Mouse (Mus musculus): ENCODE results near the gene Golga5. TPM values are rescaled to one million over a fixed set of nuclear protein-coding genes. Genes with fewer than 3 reads are reported as not detected.

Gene Golga5
- 29.3 and 30.3 TPM in 2 replicates for polyA plus RNA-seq (2015; fragmentation: Nextera tagmentation; extraction: Ambion mirVana)

GRCm38 (mm10) chr12:102468894-102469764, at the start of gene Golga5:
Golga5 (plus strand) TSS chr12:102469135.
- H3K4me2 ChIP-seq (replicated peaks; ENCODE audit: low read depth): peak within 1 kb of the TSS; percentile 91
- ATAC-seq (ENCODE audit: low FRiP score, low TSS enrichment) (peak; percentile 99), DNase-seq (ENCODE audit: low spot score) (peak; percentile 98)
- no peak for TF ChIP-seq CTCF (IDR thresholded peaks at IDR 0.05; ENCODE audit: low read depth)
- no peak for TF ChIP-seq EP300 (optimal IDR thresholded peaks at IDR 0.05)
- H3K9ac ChIP-seq (ENCODE audit: low read length): peak within 1 kb of the TSS; percentile 94
- no peaks in the 10 kb centered on the region for H3K27me3 ChIP-seq (ENCODE audit: control insufficient read depth, insufficient read depth, low read length)
- no peaks in the 10 kb centered on the region for H3K4me1 ChIP-seq (replicated peaks; ENCODE audit: control insufficient read depth, insufficient read depth)
- H3K9me3 ChIP-seq (ENCODE audit: control insufficient read depth, low read length): no peaks in the 10 kb centered on the region
- peaks cover 3% of the 10 kb centered on the region; the same call in 1 of the 2 replicates for H3K36me3 ChIP-seq (ENCODE audit: control insufficient read depth, insufficient read depth, low read length)
- WGBS: under 1% methylated on average over 82 of the region's 86 CpGs
- peak within 1 kb of the TSS; percentile 89 for H3K4me3 ChIP-seq (ENCODE audit: low read depth, low read length)
- H3K27ac ChIP-seq (replicated peaks): peak within 1 kb of the TSS; percentile 91

- peak overlapping the region; percentile 45 for H3K27ac ChIP-seq (replicated peaks)
- no peak overlapping the region for H3K4me2 ChIP-seq (replicated peaks; ENCODE audit: low read depth)
- no peaks in the 10 kb centered on the region for H3K27me3 ChIP-seq (ENCODE audit: control insufficient read depth, insufficient read depth, low read length)
- H3K9me3 ChIP-seq (ENCODE audit: control insufficient read depth, low read length): no peaks in the 10 kb centered on the region
- H3K4me1 ChIP-seq (replicated peaks; ENCODE audit: control insufficient read depth, insufficient read depth): 0 out of 2 replicates have a peak, but pooled peaks cover 3% of the 10 kb centered on the region
- DNase-seq (ENCODE audit: low spot score) (no peak), ATAC-seq (ENCODE audit: low FRiP score, low TSS enrichment) (no peak)
- TF ChIP-seq EP300 (optimal IDR thresholded peaks at IDR 0.05) (no peak), CTCF (IDR thresholded peaks at IDR 0.05; ENCODE audit: low read depth) (no peak)
- no peak overlapping the region for H3K9ac ChIP-seq (ENCODE audit: low read length)
- H3K36me3 ChIP-seq (ENCODE audit: control insufficient read depth, insufficient read depth, low read length): no peaks in the 10 kb centered on the region
- WGBS: 57% methylated on average over 3 of the region's 3 CpGs
- no peak overlapping the region for H3K4me3 ChIP-seq (ENCODE audit: low read depth, low read length)
These were observed 49.4 kb upstream of the Golga5 start for GRCm38 (mm10) chr12:102419544-102419943.

GRCm38 (mm10) chr12:102420168-102420890, 48.6 kb upstream of the Golga5 start:
- ATAC-seq (ENCODE audit: low FRiP score, low TSS enrichment) (no peak), DNase-seq (ENCODE audit: low spot score) (no peak)
- no peaks in the 10 kb centered on the region for H3K27me3 ChIP-seq (ENCODE audit: control insufficient read depth, insufficient read depth, low read length)
- 0 out of 2 replicates have a peak, but pooled peaks cover 3% of the 10 kb centered on the region for H3K4me1 ChIP-seq (replicated peaks; ENCODE audit: control insufficient read depth, insufficient read depth)
- 68% methylated on average over 10 of the region's 10 CpGs for WGBS
- H3K36me3 ChIP-seq (ENCODE audit: control insufficient read depth, insufficient read depth, low read length): no peaks in the 10 kb centered on the region
- no peak overlapping the region for H3K4me3 ChIP-seq (ENCODE audit: low read depth, low read length)
- H3K4me2 ChIP-seq (replicated peaks; ENCODE audit: low read depth): no peak overlapping the region
- H3K9ac ChIP-seq (ENCODE audit: low read length): no peak overlapping the region
- peak overlapping the region; percentile 30; the same call in 1 of the 2 replicates for H3K27ac ChIP-seq (replicated peaks)
- no peaks in the 10 kb centered on the region for H3K9me3 ChIP-seq (ENCODE audit: control insufficient read depth, low read length)
- TF ChIP-seq EP300 (optimal IDR thresholded peaks at IDR 0.05) (no peak), CTCF (IDR thresholded peaks at IDR 0.05; ENCODE audit: low read depth) (no peak)

- WGBS: 36% methylated on average over 6 of the region's 6 CpGs
- no peak overlapping the region for H3K27ac ChIP-seq (replicated peaks)
- no peaks in the 10 kb centered on the region for H3K36me3 ChIP-seq (ENCODE audit: control insufficient read depth, insufficient read depth, low read length)
- no peak for TF ChIP-seq CTCF (IDR thresholded peaks at IDR 0.05; ENCODE audit: low read depth)
- no peak overlapping the region for H3K4me2 ChIP-seq (replicated peaks; ENCODE audit: low read depth)
- H3K27me3 ChIP-seq (ENCODE audit: control insufficient read depth, insufficient read depth, low read length): no peaks in the 10 kb centered on the region
- ATAC-seq (ENCODE audit: low FRiP score, low TSS enrichment): peak; percentile 78
- no peaks in the 10 kb centered on the region for H3K9me3 ChIP-seq (ENCODE audit: control insufficient read depth, low read length)
- 0 out of 2 replicates have a peak, but pooled peaks cover 3% of the 10 kb centered on the region for H3K4me1 ChIP-seq (replicated peaks; ENCODE audit: control insufficient read depth, insufficient read depth)
- H3K4me3 ChIP-seq (ENCODE audit: low read depth, low read length): no peak overlapping the region
- peak; percentile 56 for DNase-seq (ENCODE audit: low spot score)
- no peak overlapping the region for H3K9ac ChIP-seq (ENCODE audit: low read length)
These were observed 46.9 kb upstream of the Golga5 start for GRCm38 (mm10) chr12:102422065-102422464.

GRCm38 (mm10) chr12:102422623-102423320, 46.2 kb upstream of the Golga5 start:
- Histone ChIP-seq H3K36me3 (ENCODE audit: control insufficient read depth, insufficient read depth, low read length) (no peaks in the 10 kb centered on the region), H3K9me3 (ENCODE audit: control insufficient read depth, low read length) (no peaks in the 10 kb centered on the region), H3K9ac (ENCODE audit: low read length) (no peak overlapping the region), H3K4me3 (ENCODE audit: low read depth, low read length) (no peak overlapping the region), H3K4me1 (replicated peaks; ENCODE audit: control insufficient read depth, insufficient read depth) (0 out of 2 replicates have a peak, but pooled peaks cover 3% of the 10 kb centered on the region), H3K27ac (replicated peaks) (no peak overlapping the region), H3K4me2 (replicated peaks; ENCODE audit: low read depth) (no peak overlapping the region), H3K27me3 (ENCODE audit: control insufficient read depth, insufficient read depth, low read length) (no peaks in the 10 kb centered on the region)
- WGBS: 79% methylated on average over 11 of the region's 11 CpGs
- DNase-seq (ENCODE audit: low spot score): no peak
- ATAC-seq (ENCODE audit: low FRiP score, low TSS enrichment): no peak
- TF ChIP-seq CTCF (IDR thresholded peaks at IDR 0.05; ENCODE audit: low read depth): no peak

Measured in stomach, postnatal 0 days (tissue).